Mouse (Mus musculus): ENCODE results near the gene Grik4. TPM values are rescaled to one million over a fixed set of nuclear protein-coding genes. Genes with fewer than 3 reads are reported as not detected.

The Grik4 gene
- polyA plus RNA-seq, 1 experiment = not detected

- TF ChIP-seq CTCF (IDR thresholded peaks at IDR 0.05; ENCODE audit: insufficient read depth, low read depth, low read length) (no peak), POLR2A (IDR thresholded peaks at IDR 0.05; ENCODE audit: insufficient read depth, low read depth, low read length) (no peak)
- Histone ChIP-seq H3K4me3 (ENCODE audit: insufficient read depth, low read depth, low read length) (no peak overlapping the region), H3K4me1 (ENCODE audit: control insufficient read depth, insufficient read depth, low read length) (no peaks in the 10 kb centered on the region), H3K27ac (ENCODE audit: insufficient read depth, low read depth, low read length) (no peak overlapping the region)
- 59% methylated on average over 4 of the region's 4 CpGs for WGBS
Observed at GRCm38 (mm10) chr9:42887930-42888329, 56.4 kb downstream of the Grik4 start.

GRCm38 (mm10) chr9:42886112-42886766, 58.1 kb downstream of the Grik4 start:
- H3K4me3 ChIP-seq (ENCODE audit: insufficient read depth, low read depth, low read length) = no peak overlapping the region
- H3K27ac ChIP-seq (ENCODE audit: insufficient read depth, low read depth, low read length) = no peak overlapping the region
- 80% methylated on average over 15 of the region's 15 CpGs for WGBS
- H3K4me1 ChIP-seq (ENCODE audit: control insufficient read depth, insufficient read depth, low read length) = peaks cover 3% of the 10 kb centered on the region
- TF ChIP-seq POLR2A (IDR thresholded peaks at IDR 0.05; ENCODE audit: insufficient read depth, low read depth, low read length) (no peak), CTCF (IDR thresholded peaks at IDR 0.05; ENCODE audit: insufficient read depth, low read depth, low read length) (no peak)

GRCm38 (mm10) chr9:42885566-42885965, 58.7 kb downstream of the Grik4 start:
- TF ChIP-seq CTCF (IDR thresholded peaks at IDR 0.05; ENCODE audit: insufficient read depth, low read depth, low read length) = no peak
- TF ChIP-seq POLR2A (IDR thresholded peaks at IDR 0.05; ENCODE audit: insufficient read depth, low read depth, low read length) = no peak
- Histone ChIP-seq H3K27ac (ENCODE audit: insufficient read depth, low read depth, low read length) (no peak overlapping the region), H3K4me3 (ENCODE audit: insufficient read depth, low read depth, low read length) (no peak overlapping the region), H3K4me1 (ENCODE audit: control insufficient read depth, insufficient read depth, low read length) (peaks cover 3% of the 10 kb centered on the region)
- WGBS = 72% methylated on average over 8 of the region's 8 CpGs

- Histone ChIP-seq H3K4me3 (ENCODE audit: insufficient read depth, low read depth, low read length) (no peak overlapping the region), H3K27ac (ENCODE audit: insufficient read depth, low read depth, low read length) (no peak overlapping the region), H3K4me1 (ENCODE audit: control insufficient read depth, insufficient read depth, low read length) (peaks cover 3% of the 10 kb centered on the region)
- TF ChIP-seq POLR2A (IDR thresholded peaks at IDR 0.05; ENCODE audit: insufficient read depth, low read depth, low read length) (no peak), CTCF (IDR thresholded peaks at IDR 0.05; ENCODE audit: insufficient read depth, low read depth, low read length) (no peak)
- 85% methylated on average over 11 of the region's 11 CpGs for WGBS
Observed at GRCm38 (mm10) chr9:42885123-42885522, 59.2 kb downstream of the Grik4 start.

DNA sequence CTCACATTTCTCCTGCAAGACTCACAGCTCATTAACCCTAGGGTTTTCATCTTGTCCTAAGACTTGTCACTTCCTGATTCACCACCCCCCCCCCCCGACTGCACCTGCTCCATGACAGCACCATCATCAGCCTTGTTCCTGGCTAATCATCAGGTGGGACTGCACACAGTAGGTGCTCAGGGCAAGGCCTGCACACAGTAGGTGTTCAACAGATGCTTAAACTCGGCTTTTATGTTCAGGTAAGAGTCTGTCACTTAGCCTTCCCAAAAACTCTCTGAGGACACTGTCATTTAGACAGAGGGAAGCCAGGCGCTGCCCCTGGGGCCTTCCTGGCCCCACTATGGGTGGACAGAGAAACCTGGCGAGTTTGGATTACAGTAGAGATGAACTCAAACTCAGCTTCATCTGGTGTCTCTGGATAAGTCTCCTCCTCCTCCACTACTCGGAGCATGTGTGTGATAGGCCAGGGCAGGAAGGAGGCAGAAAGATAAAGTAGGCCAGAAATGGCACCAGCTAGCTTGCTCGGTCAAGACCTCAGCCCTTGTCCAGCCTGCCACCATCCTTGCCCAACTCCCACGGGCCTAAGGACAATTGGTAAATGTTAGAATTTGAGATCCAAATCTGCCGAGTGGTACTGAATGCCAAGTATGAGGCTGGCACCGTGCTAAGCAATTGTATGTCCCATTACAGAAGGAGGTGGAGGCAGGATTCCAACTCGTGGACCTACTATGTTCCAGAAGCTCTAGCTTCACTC, 61.1 kb downstream of the Grik4 start:
- TF ChIP-seq CTCF (IDR thresholded peaks at IDR 0.05; ENCODE audit: insufficient read depth, low read depth, low read length) (no peak), POLR2A (IDR thresholded peaks at IDR 0.05; ENCODE audit: insufficient read depth, low read depth, low read length) (no peak)
- peaks cover 5% of the 10 kb centered on the region for H3K4me1 ChIP-seq (ENCODE audit: control insufficient read depth, insufficient read depth, low read length)
- WGBS = 85% methylated on average over 10 of the region's 10 CpGs
- H3K4me3 ChIP-seq (ENCODE audit: insufficient read depth, low read depth, low read length) = no peak overlapping the region
- H3K27ac ChIP-seq (ENCODE audit: insufficient read depth, low read depth, low read length) = no peak overlapping the region

GRCm38 (mm10) chr9:42882313-42882712, 62.0 kb downstream of the Grik4 start:
- TF ChIP-seq POLR2A (IDR thresholded peaks at IDR 0.05; ENCODE audit: insufficient read depth, low read depth, low read length) (no peak), CTCF (IDR thresholded peaks at IDR 0.05; ENCODE audit: insufficient read depth, low read depth, low read length) (no peak)
- 31% methylated on average over 11 of the region's 11 CpGs for WGBS
- Histone ChIP-seq H3K4me3 (ENCODE audit: insufficient read depth, low read depth, low read length) (no peak overlapping the region), H3K27ac (ENCODE audit: insufficient read depth, low read depth, low read length) (no peak overlapping the region), H3K4me1 (ENCODE audit: control insufficient read depth, insufficient read depth, low read length) (peaks cover 7% of the 10 kb centered on the region)

DNA sequence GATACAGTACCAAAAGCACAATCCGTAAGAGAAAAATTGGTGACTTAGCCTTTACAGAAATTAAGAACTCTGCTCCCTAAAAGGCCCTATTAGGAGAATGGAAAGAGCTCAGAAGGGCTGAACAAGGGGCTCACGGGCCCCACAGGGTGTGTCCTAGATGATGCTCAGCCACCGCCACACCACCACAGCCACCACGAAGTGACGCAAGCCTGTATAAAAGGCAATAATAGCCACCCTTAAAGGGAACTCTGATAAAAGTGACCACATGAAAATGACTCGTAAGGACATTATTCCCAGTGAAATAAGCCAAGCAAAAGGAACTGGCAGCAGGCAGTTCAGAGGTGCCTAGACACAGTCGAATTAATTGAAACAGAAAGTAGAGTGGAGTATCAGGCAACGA, 63.3 kb downstream of the Grik4 start:
- Histone ChIP-seq H3K4me3 (ENCODE audit: insufficient read depth, low read depth, low read length) (no peak overlapping the region), H3K27ac (ENCODE audit: insufficient read depth, low read depth, low read length) (no peak overlapping the region), H3K4me1 (ENCODE audit: control insufficient read depth, insufficient read depth, low read length) (peaks cover 7% of the 10 kb centered on the region)
- TF ChIP-seq CTCF (IDR thresholded peaks at IDR 0.05; ENCODE audit: insufficient read depth, low read depth, low read length) (no peak), POLR2A (IDR thresholded peaks at IDR 0.05; ENCODE audit: insufficient read depth, low read depth, low read length) (no peak)
- WGBS = 88% methylated on average over 8 of the region's 8 CpGs

DNA sequence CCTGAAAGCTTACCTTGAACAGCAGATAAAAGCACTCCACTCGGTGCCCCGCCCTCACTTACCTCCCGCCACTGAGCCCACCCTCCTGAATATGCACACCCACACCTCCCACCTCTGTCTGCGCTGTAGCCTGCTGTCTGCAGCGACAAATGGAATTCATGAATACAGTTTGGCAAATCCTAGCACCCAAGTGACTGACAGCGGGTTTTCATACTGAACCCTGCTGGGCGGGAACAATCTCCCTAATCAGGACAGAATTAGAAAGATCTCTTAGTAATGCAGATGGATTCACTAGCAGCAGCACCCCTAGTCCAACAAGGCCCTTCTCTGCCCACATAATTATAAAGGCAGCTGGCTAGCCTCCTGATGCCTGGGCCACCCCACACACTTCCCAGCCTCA, 65.9 kb downstream of the Grik4 start:
- no peak overlapping the region for H3K27ac ChIP-seq (ENCODE audit: insufficient read depth, low read depth, low read length)

GRCm38 (mm10) chr9:42872885-42873284, 71.4 kb downstream of the Grik4 start:
- Histone ChIP-seq H3K27ac (ENCODE audit: insufficient read depth, low read depth, low read length) (no peak overlapping the region), H3K4me1 (ENCODE audit: control insufficient read depth, insufficient read depth, low read length) (peaks cover 11% of the 10 kb centered on the region), H3K4me3 (ENCODE audit: insufficient read depth, low read depth, low read length) (no peak overlapping the region)
- WGBS = 87% methylated on average over 6 of the region's 6 CpGs
- TF ChIP-seq CTCF (IDR thresholded peaks at IDR 0.05; ENCODE audit: insufficient read depth, low read depth, low read length) (no peak), POLR2A (IDR thresholded peaks at IDR 0.05; ENCODE audit: insufficient read depth, low read depth, low read length) (no peak)

More for the DNA sequence above, 65.9 kb downstream of the Grik4 start:
- Histone ChIP-seq H3K4me1 (ENCODE audit: control insufficient read depth, insufficient read depth, low read length) (peaks cover 7% of the 10 kb centered on the region), H3K4me3 (ENCODE audit: insufficient read depth, low read depth, low read length) (no peak overlapping the region)
- WGBS = 37% methylated on average over 7 of the region's 7 CpGs
- TF ChIP-seq CTCF (IDR thresholded peaks at IDR 0.05; ENCODE audit: insufficient read depth, low read depth, low read length) (no peak), POLR2A (IDR thresholded peaks at IDR 0.05; ENCODE audit: insufficient read depth, low read depth, low read length) (no peak)

Data from olfactory bulb, adult 2 months (tissue).